Mouse (Mus musculus): ENCODE measurements around the gene Sf3b6. TPM values are rescaled to one million over a fixed set of nuclear protein-coding genes. Genes with fewer than 3 reads are reported as not detected.

The Sf3b6 gene
- total RNA-seq, 1 experiment from 2014 or later = 178 TPM

GRCm38 (mm10) chr12:4872273-4872672, 54.9 kb downstream of the Sf3b6 start:
- ATAC-seq (replicated peaks in 1 of 2; ENCODE audit: insufficient read depth in 1 of 2, low FRiP score in 2 of 2, low TSS enrichment in 1 of 2, low read depth in 1 of 2, poor library complexity in 2 of 2, severe bottlenecking in 2 of 2) = no peak

GRCm38 (mm10) chr12:4872983-4873477, 55.7 kb downstream of the Sf3b6 start:
- ATAC-seq (replicated peaks in 1 of 2; ENCODE audit: insufficient read depth in 1 of 2, low FRiP score in 2 of 2, low TSS enrichment in 1 of 2, low read depth in 1 of 2, poor library complexity in 2 of 2, severe bottlenecking in 2 of 2) = peak in 1 of 2 experiments; percentile 36; a peak in 1 of 4 replicates

- no peak for ATAC-seq (replicated peaks in 1 of 2; ENCODE audit: insufficient read depth in 1 of 2, low FRiP score in 2 of 2, low TSS enrichment in 1 of 2, low read depth in 1 of 2, poor library complexity in 2 of 2, severe bottlenecking in 2 of 2)
Measured at GRCm38 (mm10) chr12:4873531-4873930, 56.2 kb downstream of the Sf3b6 start.

- ATAC-seq (replicated peaks in 1 of 2; ENCODE audit: insufficient read depth in 1 of 2, low FRiP score in 2 of 2, low TSS enrichment in 1 of 2, low read depth in 1 of 2, poor library complexity in 2 of 2, severe bottlenecking in 2 of 2) = peak; percentile 87 to 91
Measured at GRCm38 (mm10) chr12:4874161-4874927, 57.0 kb downstream of the Sf3b6 start, which contains the start of gene Mfsd2b. Gene Mfsd2b, minus strand, starts transcription at chr12:4874359.

- no peak for ATAC-seq (replicated peaks in 1 of 2; ENCODE audit: insufficient read depth in 1 of 2, low FRiP score in 2 of 2, low TSS enrichment in 1 of 2, low read depth in 1 of 2, poor library complexity in 2 of 2, severe bottlenecking in 2 of 2)
Measured at GRCm38 (mm10) chr12:4875623-4876022, 58.3 kb downstream of the Sf3b6 start.

Other genes starting within 250 kb of the Sf3b6 start
- 160 and 179 TPM in 2 replicates for gene Itsn2, start 224.9 kb upstream of the Sf3b6 start, total RNA-seq (2017)
- gene Gm3625, start 224.6 kb upstream of the Sf3b6 start, total RNA-seq (2017) = not detected in 2 replicates
- not detected in 2 replicates for gene Fam228a, start 79.1 kb upstream of the Sf3b6 start, total RNA-seq (2017)
- 1.5 and 3.5 TPM in 2 replicates for gene Pfn4, start 48.5 kb upstream of the Sf3b6 start, total RNA-seq (2017)
- 0.79 and 3.5 TPM in 2 replicates for gene Fam228b, start 48.3 kb upstream of the Sf3b6 start, total RNA-seq (2017)
- gene Fkbp1b, start 24.0 kb downstream of the Sf3b6 start, total RNA-seq (2017) = 2.0 and 4.0 TPM in 2 replicates
- 10.7 and 16.7 TPM in 2 replicates for gene Wdcp, start 25.8 kb downstream of the Sf3b6 start, total RNA-seq (2017)
- gene Mfsd2b, start 56.8 kb downstream of the Sf3b6 start, total RNA-seq (2017) = 7.1 and 22.7 TPM in 2 replicates
- gene Ubxn2a, start 90.2 kb downstream of the Sf3b6 start, total RNA-seq (2017) = 55.7 and 61.0 TPM in 2 replicates
- gene Atad2b, start 99.8 kb downstream of the Sf3b6 start, total RNA-seq (2017) = 40.0 and 48.1 TPM in 2 replicates

Measured in hematopoietic stem cell, adult 5-6 weeks (primary cell).